18 mouse cellular contexts compared by ENCODE assay signal in genomic region chr15:95944299-95944698, GRCm38 (mm10).
DNase-seq lines count a peak whose midpoint lies in the region; ATAC-seq and TF ChIP-seq lines count a peak whose summit lies in the region.
"Had no signal": no experiment of that assay in that cellular context is flagged by ENCODE, and none has a peak within 500 bp of the region (broad histone marks: within the 10 kb centered on the region; RNA-seq: fewer than 3 reads in every experiment).

No protein-coding gene starts in this region.

- in situ Hi-C loops in Patski (cut with MboI; ENCODE audit: low pct_unique_long_range_greater_than_20kb) = loop anchor here (5.0 to 10.0 kb wide), 2 partner anchors 159 to 338 kb away; no protein-coding TSS in a partner anchor

- peaks cover 8% of the 10 kb centered on the region for H3K36me3 ChIP-seq in intestine, embryonic 16.5 days (ENCODE audit: control insufficient read depth, insufficient read depth, low read length)
- H3K36me3 ChIP-seq: G1E had no signal

- H3K4me2 ChIP-seq in intestine, embryonic 16.5 days (ENCODE audit: low read depth, low read length) = no peak overlapping the region

- DNase-seq in Patski (ENCODE audit: low read depth, low spot score) = peak; percentile 82
- DNase-seq: adrenal gland, adult 2 months; adrenal gland, adult 8-10 months; adrenal gland, postnatal 10 days; adrenal gland, postnatal 14 days; adrenal gland, postnatal 25 days; adrenal gland, postnatal 36 days; B cell, adult 2 months; cerebellum, adult 11 months; cerebellum, adult 11-12 months; cerebellum, adult 18-20 months; cerebellum, adult 2 months; cerebellum, adult 8-10 months had no signal

- POLR2A ChIA-PET in Patski (lab: Charles Lee) = interaction anchor here (0.8 kb wide), 1 partner anchor 171 kb away, joined by 4 read pairs; no protein-coding TSS in a partner anchor

- no peak for TF ChIP-seq CTCF in Patski (IDR thresholded peaks at IDR 0.05)

- no peak overlapping the region for H3K9ac ChIP-seq in intestine, embryonic 16.5 days (ENCODE audit: low read depth, low read length)

- no peak overlapping the region for H3K4me3 ChIP-seq in intestine, embryonic 16.5 days (ENCODE audit: low read length)

- peak; percentile 76 for ATAC-seq in Patski
- no peak for ATAC-seq in intestine, embryonic 16.5 days
- ATAC-seq: activated CD4-positive, CD25-positive, alpha-beta regulatory T cell, adult 4 months; CD4-positive, CD25-positive, alpha-beta regulatory T cell, adult 4 months had no signal

- 65% methylated on average over 6 of the region's 6 CpGs for WGBS in intestine, embryonic 16.5 days

- H3K27me3 ChIP-seq in Patski = no peaks in the 10 kb centered on the region
- H3K27me3 ChIP-seq in intestine, embryonic 16.5 days (replicated peaks; ENCODE audit: control insufficient read depth, insufficient read depth, low read length) = no peaks in the 10 kb centered on the region
- H3K27me3 ChIP-seq: CH12.LX had no signal

- CTCF ChIA-PET in Patski (lab: Charles Lee) = interaction anchor here (1.1 to 1.2 kb wide), 2 partner anchors 11 to 171 kb away, joined by 3 to 5 read pairs; no protein-coding TSS in a partner anchor

- H3K27ac ChIP-seq in intestine, embryonic 16.5 days (ENCODE audit: low read length) = no peak overlapping the region

- H3K9me3 ChIP-seq in intestine, embryonic 16.5 days (ENCODE audit: control insufficient read depth, low read length) = no peaks in the 10 kb centered on the region

- H3K4me1 ChIP-seq in intestine, embryonic 16.5 days (ENCODE audit: control insufficient read depth, insufficient read depth, low read length) = no peaks in the 10 kb centered on the region
